Mouse (Mus musculus): Measurements from ENCODE around the gene Tmem39a. TPM values are rescaled to one million over a fixed set of nuclear protein-coding genes. Genes with fewer than 3 reads are reported as not detected.

Gene Tmem39a
- polyA plus RNA-seq, 1 experiment: 126 TPM

DNA sequence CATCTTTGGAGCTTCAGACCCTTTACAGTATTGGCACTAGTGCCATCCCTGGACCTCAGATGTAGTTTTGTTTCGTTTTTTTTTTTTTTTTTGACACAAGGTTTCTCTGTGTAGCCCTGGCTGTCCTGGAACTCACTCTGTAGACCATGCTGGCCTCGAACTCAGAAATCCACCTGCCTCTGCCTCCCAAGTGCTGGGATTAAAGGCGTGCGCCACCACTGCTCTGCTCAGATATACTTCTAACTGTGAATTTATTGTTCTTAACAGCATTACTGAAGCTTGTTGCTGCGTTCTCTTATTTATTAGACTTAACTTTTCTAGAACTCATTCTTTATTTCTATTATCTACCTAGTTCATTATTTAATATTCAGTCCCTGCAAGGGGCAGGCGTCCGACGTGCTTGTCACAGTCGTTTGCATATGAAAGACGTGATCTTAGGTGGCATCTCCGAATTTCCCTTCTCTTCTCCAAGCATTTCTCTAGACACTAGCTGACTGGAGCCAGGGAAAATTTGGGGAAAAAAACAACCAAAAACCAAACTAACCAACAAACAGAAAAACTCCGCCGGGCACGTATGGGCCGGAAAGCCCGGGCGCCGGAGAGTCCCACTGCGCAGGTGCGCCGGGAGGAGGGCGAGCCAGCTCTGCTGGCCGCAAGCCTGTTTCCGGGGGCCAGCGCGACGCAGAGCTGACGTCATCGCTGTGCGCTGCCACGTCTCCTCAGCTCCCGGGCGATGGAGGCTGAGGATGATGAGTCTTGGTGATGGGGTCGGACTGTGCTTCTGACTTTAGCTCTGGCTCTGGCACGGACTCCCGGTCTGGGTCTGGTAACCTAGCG is 3.9 kb downstream of the Tmem39a start:
- H3K4me3 ChIP-seq (ENCODE audit: control insufficient read depth, insufficient read depth, low read length): peak overlapping the region; percentile 82
- DNase-seq: peak; percentile 93
- peak; percentile 79 for TF ChIP-seq POLR2A (IDR thresholded peaks at IDR 0.05; ENCODE audit: control insufficient read depth, extremely low read depth, insufficient read depth, low read length, poor library complexity)
- no peak for TF ChIP-seq CTCF (IDR thresholded peaks at IDR 0.05; ENCODE audit: borderline replicate concordance, control insufficient read depth, extremely low read depth, insufficient read depth, low read length, poor library complexity)
- H3K4me1 ChIP-seq (replicated peaks; ENCODE audit: control insufficient read depth, insufficient read depth, low read length): peaks cover 3% of the 10 kb centered on the region; the same call in 1 of the 2 replicates
- H3K27ac ChIP-seq (ENCODE audit: control insufficient read depth, insufficient read depth, low read length): peak overlapping the region; percentile 28; the same call in 1 of the 2 replicates
- 7% methylated on average over 37 of the region's 37 CpGs for WGBS
- peaks cover 5% of the 10 kb centered on the region; the same call in 1 of the 2 replicates for H3K36me3 ChIP-seq (ENCODE audit: control insufficient read depth, insufficient read depth, low read length)
- H3K27me3 ChIP-seq (ENCODE audit: control insufficient read depth, insufficient read depth, low read length): no peaks in the 10 kb centered on the region

DNA sequence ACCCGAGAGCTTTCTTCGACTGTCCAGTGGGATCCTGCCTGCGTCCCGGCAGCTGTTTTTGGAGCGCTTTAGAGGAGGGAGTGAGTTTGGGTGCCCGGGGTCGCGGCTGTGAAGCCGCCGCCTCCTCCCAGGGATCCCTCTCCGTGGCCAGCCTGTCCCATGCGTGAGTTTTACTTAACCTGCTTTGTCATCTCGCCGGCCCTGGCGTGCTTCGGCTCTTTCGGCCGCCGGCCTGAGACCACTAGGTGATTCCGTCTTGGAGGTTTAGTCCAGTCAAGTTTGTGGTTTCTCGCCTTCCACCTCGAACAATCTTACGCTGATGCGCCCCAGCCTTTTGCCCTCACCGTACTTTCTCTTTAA is 4.5 kb downstream of the Tmem39a start:
- H3K27ac ChIP-seq (ENCODE audit: control insufficient read depth, insufficient read depth, low read length): peak overlapping the region; percentile 6; the same call in 1 of the 2 replicates
- TF ChIP-seq POLR2A (IDR thresholded peaks at IDR 0.05; ENCODE audit: control insufficient read depth, extremely low read depth, insufficient read depth, low read length, poor library complexity): no peak
- no peak for TF ChIP-seq CTCF (IDR thresholded peaks at IDR 0.05; ENCODE audit: borderline replicate concordance, control insufficient read depth, extremely low read depth, insufficient read depth, low read length, poor library complexity)
- peaks cover 9% of the 10 kb centered on the region; the same call in 1 of the 2 replicates for H3K36me3 ChIP-seq (ENCODE audit: control insufficient read depth, insufficient read depth, low read length)
- H3K4me1 ChIP-seq (replicated peaks; ENCODE audit: control insufficient read depth, insufficient read depth, low read length): peaks cover 3% of the 10 kb centered on the region; the same call in 1 of the 2 replicates
- H3K4me3 ChIP-seq (ENCODE audit: control insufficient read depth, insufficient read depth, low read length): peak overlapping the region; percentile 82
- no peak for DNase-seq
- no peaks in the 10 kb centered on the region for H3K27me3 ChIP-seq (ENCODE audit: control insufficient read depth, insufficient read depth, low read length)
- WGBS: under 1% methylated on average over 25 of the region's 25 CpGs

DNA sequence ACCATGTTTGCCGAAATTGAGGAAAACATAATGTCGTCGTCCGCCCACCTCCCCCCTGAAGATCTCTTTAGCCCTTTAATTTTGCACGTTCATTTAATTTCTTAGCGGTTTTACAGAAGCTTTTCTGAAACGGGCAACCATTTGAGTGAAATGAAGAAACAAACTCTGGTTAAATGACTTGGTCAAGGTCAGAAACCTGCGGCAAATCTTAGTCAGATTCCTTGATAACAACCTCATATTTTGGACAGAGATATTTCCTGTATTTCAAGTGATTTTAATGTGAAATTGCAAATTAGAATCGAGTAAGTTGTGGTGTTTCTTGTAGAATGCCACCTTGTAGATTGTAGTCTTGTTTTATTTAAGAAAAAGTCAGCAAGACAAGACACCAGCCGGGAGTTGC is 5.0 kb downstream of the Tmem39a start:
- H3K27ac ChIP-seq (ENCODE audit: control insufficient read depth, insufficient read depth, low read length): no peak overlapping the region
- H3K4me3 ChIP-seq (ENCODE audit: control insufficient read depth, insufficient read depth, low read length): no peak overlapping the region
- H3K4me1 ChIP-seq (replicated peaks; ENCODE audit: control insufficient read depth, insufficient read depth, low read length): peaks cover 3% of the 10 kb centered on the region; the same call in 1 of the 2 replicates
- peaks cover 14% of the 10 kb centered on the region; the same call in 1 of the 2 replicates for H3K36me3 ChIP-seq (ENCODE audit: control insufficient read depth, insufficient read depth, low read length)
- TF ChIP-seq CTCF (IDR thresholded peaks at IDR 0.05; ENCODE audit: borderline replicate concordance, control insufficient read depth, extremely low read depth, insufficient read depth, low read length, poor library complexity) (no peak), POLR2A (IDR thresholded peaks at IDR 0.05; ENCODE audit: control insufficient read depth, extremely low read depth, insufficient read depth, low read length, poor library complexity) (no peak)
- no peak for DNase-seq
- WGBS: 36% methylated on average over 10 of the region's 10 CpGs
- H3K27me3 ChIP-seq (ENCODE audit: control insufficient read depth, insufficient read depth, low read length): no peaks in the 10 kb centered on the region

- Histone ChIP-seq H3K4me3 (ENCODE audit: control insufficient read depth, insufficient read depth, low read length) (no peak overlapping the region), H3K4me1 (replicated peaks; ENCODE audit: control insufficient read depth, insufficient read depth, low read length) (peaks cover under 1% of the 10 kb centered on the region; the same call in 1 of the 2 replicates), H3K27me3 (ENCODE audit: control insufficient read depth, insufficient read depth, low read length) (no peaks in the 10 kb centered on the region), H3K27ac (ENCODE audit: control insufficient read depth, insufficient read depth, low read length) (no peak overlapping the region), H3K36me3 (ENCODE audit: control insufficient read depth, insufficient read depth, low read length) (peaks cover 24% of the 10 kb centered on the region)
- no peak for DNase-seq
- no peak for TF ChIP-seq CTCF (IDR thresholded peaks at IDR 0.05; ENCODE audit: borderline replicate concordance, control insufficient read depth, extremely low read depth, insufficient read depth, low read length, poor library complexity)
- TF ChIP-seq POLR2A (IDR thresholded peaks at IDR 0.05; ENCODE audit: control insufficient read depth, extremely low read depth, insufficient read depth, low read length, poor library complexity): no peak
- WGBS: 96% methylated on average over 5 of the region's 5 CpGs
Measured at GRCm38 (mm10) chr16:38568192-38568591, 9.7 kb downstream of the Tmem39a start.

- H3K36me3 ChIP-seq (ENCODE audit: control insufficient read depth, insufficient read depth, low read length): peaks cover 43% of the 10 kb centered on the region
- H3K27ac ChIP-seq (ENCODE audit: control insufficient read depth, insufficient read depth, low read length): no peak overlapping the region
- TF ChIP-seq CTCF (IDR thresholded peaks at IDR 0.05; ENCODE audit: borderline replicate concordance, control insufficient read depth, extremely low read depth, insufficient read depth, low read length, poor library complexity) (no peak), POLR2A (IDR thresholded peaks at IDR 0.05; ENCODE audit: control insufficient read depth, extremely low read depth, insufficient read depth, low read length, poor library complexity) (no peak)
- no peaks in the 10 kb centered on the region for H3K4me1 ChIP-seq (replicated peaks; ENCODE audit: control insufficient read depth, insufficient read depth, low read length)
- H3K27me3 ChIP-seq (ENCODE audit: control insufficient read depth, insufficient read depth, low read length): no peaks in the 10 kb centered on the region
- WGBS: 96% methylated on average over 3 of the region's 3 CpGs
- DNase-seq: no peak
- no peak overlapping the region for H3K4me3 ChIP-seq (ENCODE audit: control insufficient read depth, insufficient read depth, low read length)
Measured at GRCm38 (mm10) chr16:38571481-38571880, 13.0 kb downstream of the Tmem39a start.

DNA sequence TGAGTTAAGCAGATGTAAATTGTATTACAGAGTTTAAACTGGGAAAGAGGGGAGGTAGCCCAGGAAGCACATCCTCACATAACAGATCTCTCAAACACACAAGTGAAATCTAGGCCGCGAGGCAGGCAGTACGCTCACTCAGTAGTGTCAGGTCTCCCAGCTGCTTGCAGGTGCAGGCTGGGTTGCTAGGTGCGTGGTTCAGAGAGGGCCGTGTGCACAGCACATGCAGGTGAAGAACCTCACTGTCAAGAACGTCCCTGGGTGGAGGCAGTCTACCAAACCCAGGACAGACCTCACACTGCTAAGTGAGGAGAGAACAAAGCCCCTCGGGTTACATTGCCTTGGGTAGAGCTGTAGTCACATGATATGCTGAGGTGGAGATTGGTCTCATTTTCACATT is 26.3 kb downstream of the Tmem39a start:
- Histone ChIP-seq H3K36me3 (ENCODE audit: control insufficient read depth, insufficient read depth, low read length) (peaks cover 28% of the 10 kb centered on the region), H3K4me1 (replicated peaks; ENCODE audit: control insufficient read depth, insufficient read depth, low read length) (peaks cover 9% of the 10 kb centered on the region), H3K4me3 (ENCODE audit: control insufficient read depth, insufficient read depth, low read length) (no peak overlapping the region), H3K27me3 (ENCODE audit: control insufficient read depth, insufficient read depth, low read length) (no peaks in the 10 kb centered on the region), H3K27ac (ENCODE audit: control insufficient read depth, insufficient read depth, low read length) (peak overlapping the region; percentile 86)
- TF ChIP-seq CTCF (IDR thresholded peaks at IDR 0.05; ENCODE audit: borderline replicate concordance, control insufficient read depth, extremely low read depth, insufficient read depth, low read length, poor library complexity) (no peak), POLR2A (IDR thresholded peaks at IDR 0.05; ENCODE audit: control insufficient read depth, extremely low read depth, insufficient read depth, low read length, poor library complexity) (no peak)
- WGBS: 26% methylated on average over 7 of the region's 7 CpGs
- DNase-seq: peak; percentile 54
